Mouse (Mus musculus): ENCODE results near the gene Epm2aip1.

Gene Epm2aip1

DNA sequence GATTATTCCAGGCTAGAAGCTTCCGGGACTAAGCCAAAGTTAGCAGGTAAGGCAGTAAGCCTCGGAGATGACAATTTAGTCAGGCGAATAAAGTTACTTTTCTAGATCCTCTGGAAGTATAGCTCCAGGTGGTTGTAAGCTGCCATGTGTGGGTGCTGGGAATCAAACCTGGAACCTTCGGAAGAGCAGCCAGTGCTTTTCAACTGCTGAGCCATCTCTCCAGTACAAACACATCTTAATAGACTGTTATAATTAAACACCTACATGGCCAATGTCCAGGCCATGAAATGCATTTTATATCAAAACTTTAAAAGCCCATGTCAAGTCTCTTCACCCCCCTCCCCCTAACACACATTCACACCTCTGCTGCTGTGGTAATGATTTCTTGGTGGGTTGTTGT is 16.2 kb downstream of the Epm2aip1 start:
- no peak for DNase-seq (ENCODE audit: inconsistent ontology term)

DNA sequence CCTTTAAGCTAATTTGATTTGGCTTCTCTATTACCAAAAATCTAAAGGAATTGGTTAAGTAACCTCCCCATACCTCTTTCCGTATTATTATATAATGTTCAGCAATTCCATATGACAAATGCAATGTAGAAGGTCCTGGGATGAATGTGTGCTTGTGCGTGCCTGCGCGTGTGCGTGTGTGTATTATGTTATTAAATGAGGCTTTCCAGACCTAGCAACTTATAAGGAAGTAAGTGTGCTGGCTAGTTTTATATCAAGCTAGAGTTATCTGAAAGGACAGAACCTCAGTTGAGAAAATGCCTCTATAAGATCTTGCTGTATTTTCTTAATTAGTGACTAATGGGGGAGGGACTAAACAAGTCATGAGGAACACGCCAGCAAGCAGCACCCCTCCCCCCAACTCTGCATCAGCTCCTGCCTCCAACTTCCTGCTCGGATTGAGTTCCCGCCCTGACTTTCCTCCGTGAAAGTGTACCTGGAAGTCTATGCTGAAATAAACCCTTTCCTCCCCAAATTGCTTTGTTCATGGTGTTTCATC is 17.6 kb downstream of the Epm2aip1 start:
- DNase-seq (ENCODE audit: inconsistent ontology term) = no peak

DNA sequence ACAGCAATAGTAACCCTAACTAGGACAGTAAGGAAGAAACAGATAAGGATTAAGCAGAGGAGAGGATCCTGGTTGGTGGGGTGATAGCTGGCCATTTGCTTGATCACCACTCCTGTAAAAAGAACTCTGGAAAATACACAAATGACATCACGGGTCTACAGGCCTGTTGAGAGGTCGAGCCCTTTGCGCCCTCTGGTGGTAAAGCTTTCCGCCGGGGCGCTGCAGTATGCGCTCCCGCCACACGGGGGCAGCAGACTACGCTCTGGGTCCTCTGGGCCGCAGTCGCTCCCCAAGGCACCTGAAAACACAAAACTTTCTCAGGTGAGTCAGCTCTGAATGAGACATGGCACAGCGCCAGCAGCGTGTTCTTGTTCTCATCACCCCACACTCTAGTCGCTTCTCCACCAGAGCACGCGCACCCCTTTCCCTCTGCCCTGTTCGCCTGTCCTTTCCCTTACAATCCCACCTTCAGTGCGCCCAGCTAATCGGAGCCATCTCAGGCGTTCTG is 18.2 kb downstream of the Epm2aip1 start:
- DNase-seq (ENCODE audit: inconsistent ontology term) = peak; percentile 89

DNA sequence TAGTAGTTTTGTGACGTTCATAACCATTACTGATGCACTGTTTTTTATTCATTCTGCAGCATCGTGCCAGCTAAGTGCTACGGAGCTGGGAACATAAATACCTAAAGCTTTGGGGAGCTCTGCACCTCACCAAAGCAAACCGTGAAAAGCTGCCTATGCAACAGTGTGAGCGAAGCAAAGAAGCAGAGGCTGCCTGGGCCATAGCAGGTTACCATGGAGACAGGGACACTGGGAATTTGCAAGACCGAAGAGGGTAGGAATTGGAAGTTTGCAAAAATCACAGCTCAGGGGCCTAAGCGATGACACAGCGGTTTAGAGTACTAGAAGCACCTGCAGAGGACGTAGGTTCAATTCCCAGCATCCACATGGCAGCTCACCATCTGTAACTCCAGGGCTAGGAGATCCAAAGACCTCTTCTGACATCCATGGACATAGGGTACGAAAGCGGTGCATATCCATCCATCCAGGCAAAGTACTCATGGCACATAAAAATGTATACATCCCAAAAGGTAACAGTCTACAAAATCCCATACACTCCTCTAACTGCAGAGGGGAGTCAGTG is 18.9 kb downstream of the Epm2aip1 start:
- DNase-seq (ENCODE audit: inconsistent ontology term) = no peak

DNA sequence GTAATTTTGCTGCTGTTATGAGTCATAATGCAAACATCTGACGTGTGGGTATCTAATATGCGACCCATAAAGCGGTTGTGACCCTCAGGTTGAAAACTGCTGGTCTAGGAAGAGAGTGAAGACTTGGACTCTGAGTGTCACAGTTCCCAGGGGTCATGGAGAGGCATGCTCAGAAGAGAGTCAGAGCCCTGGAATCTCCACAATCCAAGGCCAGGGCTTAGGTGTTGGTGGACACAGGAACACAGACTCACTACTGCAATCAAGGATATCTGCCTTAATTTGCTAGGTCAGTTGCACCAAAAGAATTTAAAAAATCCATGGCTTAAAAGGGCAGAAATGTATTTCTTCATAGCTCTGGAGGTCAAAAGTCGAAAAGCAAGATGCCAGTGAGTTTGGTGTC is 21.5 kb downstream of the Epm2aip1 start:
- DNase-seq (ENCODE audit: inconsistent ontology term) = peak; percentile 53

DNA sequence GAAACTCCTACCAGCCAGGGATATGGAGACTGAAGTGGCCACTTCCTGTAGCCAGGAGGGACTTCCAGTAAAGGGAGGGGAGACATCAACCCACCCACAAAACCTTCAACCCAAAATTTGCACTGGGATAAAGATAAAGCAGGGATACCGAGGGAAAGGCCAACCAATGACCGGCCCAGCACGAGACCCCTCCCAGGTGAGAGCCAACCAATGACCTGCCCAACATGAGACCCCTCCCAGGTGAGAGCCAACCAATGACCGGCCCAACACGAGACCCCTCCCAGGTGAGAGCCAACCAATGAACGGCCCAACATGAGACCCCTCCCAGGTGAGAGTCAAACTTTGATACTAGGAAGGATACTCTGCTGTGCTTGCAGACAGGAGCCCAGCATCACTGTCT is 23.2 kb downstream of the Epm2aip1 start:
- no peak for DNase-seq (ENCODE audit: inconsistent ontology term)

DNA sequence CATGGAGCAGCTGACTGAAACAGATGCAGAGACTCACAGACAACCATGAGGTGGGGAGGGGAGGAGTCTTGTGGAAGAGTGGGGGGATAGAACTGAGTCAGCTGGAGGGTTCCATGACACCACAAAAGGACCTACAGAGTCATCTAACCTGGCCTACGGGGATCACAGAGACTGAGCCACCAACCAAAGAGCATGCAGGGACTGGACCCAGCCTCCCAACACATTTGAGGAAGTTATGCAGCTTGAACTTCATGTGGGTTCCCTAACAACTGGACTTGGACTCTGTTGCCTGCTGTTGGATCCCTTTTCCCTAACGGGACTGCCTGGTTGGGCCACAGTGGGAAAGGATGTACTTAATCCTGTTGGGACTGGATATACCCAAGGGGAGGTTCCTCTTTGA is 23.6 kb downstream of the Epm2aip1 start:
- DNase-seq (ENCODE audit: inconsistent ontology term) = no peak

DNA sequence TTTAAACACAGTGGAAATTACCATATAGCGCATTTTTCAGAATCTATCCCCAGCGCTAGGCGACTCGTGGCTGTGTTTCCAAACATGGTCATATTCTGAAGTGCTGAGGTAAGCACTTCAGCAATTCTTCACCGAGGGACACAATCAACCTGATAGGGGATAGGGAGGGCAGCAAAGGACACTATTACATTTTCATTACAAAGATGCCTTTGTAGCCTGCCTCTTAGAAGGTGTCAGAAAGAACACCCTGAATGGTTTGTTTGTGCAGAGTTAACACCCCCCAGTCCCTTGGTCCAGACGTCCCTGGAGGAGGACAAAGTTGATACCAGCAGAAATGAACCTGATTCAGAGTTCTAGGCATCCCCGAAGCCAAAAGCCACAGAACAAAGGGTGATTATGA is 24.7 kb downstream of the Epm2aip1 start:
- DNase-seq (ENCODE audit: inconsistent ontology term) = no peak

DNA sequence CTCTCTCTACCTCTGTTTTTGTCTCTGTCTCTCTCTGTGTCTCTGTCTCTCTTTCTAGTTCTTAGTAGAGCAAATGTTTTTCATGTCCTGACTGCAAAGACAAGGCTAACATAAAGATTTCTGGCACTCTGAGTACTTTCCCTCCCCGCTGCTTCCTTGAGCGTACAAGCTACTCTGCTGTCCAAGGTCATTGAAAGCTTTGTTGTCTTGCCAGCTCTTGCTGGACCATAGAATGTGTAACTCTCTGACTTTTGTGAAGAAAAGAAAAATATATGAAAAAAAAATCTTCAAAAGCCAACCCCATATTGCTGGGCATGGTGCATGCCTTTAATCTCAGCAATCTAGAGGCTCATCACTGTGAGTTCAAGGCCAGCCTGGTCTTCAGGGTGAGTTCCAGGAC is 26.9 kb downstream of the Epm2aip1 start:
- no peak for DNase-seq (ENCODE audit: inconsistent ontology term)

DNA sequence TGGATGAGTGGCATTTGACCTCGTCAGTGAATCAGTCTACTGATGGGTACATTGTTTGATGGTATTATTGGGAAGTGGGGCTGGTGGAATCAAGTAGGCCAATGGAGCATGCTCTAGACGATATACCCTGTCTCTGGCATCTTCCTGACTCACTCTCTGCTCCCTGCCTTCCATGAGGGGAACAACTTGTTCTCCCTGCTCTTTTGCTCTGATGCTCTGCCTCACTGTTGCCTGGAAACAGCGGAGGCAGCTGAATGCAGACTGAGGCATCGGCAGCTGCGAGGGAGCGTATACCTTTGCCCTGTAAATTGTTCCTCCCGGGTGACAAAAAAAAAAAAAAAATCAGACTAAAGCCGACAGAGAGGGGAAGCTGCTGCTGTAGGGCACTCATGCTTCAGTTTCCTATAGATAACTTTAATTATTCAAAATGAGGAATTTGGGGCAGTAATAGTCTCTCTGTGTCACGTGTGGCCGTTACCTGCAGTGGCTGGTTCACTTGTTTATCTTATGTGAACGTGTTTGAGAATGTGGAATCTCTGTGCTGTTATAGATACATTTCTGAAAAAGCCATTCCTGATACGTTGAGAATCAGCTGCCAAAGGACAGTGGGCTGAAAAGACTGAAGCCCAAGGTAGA is 30.6 kb downstream of the Epm2aip1 start:
- no peak for DNase-seq (ENCODE audit: inconsistent ontology term)

DNA sequence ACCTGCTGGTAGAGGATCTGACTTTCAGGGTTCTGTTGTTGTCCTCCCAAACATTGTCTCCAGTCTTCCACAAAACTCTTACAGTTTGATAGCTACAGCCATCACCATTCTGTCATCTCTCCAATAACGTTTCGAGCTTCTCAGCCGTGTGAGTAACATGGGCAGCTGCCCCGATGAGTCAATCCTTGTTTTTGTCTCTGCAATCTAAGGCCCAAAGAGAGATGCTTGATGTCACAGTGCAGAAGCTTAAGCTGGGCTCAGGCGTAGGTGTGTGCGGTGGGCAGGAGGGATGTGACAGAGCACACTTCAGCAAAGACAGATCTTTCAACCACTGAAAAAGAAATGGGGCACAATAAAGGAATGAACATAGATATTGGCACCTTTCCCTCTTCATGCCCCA is 32.3 kb downstream of the Epm2aip1 start:
- peak; percentile 52 for DNase-seq (ENCODE audit: inconsistent ontology term)

DNA sequence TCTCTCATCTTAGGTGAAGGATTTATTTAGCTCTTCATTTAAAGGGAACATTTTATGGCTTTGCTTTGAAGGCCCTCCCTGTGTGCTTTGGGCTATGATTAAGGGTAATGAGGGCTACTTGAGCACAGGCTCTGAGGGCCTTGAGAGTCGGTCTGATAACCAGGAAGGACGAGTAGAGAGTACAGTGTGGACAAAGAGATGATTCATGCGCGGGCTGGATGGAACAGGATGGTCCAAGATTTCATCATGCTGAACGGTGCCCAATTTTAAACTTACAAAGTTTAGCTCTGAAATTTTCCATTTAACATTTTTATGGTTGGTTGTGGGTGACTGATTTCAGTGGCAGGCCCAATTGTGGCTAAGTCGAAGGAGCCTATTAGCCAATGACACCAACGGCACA is 34.4 kb downstream of the Epm2aip1 start:
- no peak for DNase-seq (ENCODE audit: inconsistent ontology term)

DNA sequence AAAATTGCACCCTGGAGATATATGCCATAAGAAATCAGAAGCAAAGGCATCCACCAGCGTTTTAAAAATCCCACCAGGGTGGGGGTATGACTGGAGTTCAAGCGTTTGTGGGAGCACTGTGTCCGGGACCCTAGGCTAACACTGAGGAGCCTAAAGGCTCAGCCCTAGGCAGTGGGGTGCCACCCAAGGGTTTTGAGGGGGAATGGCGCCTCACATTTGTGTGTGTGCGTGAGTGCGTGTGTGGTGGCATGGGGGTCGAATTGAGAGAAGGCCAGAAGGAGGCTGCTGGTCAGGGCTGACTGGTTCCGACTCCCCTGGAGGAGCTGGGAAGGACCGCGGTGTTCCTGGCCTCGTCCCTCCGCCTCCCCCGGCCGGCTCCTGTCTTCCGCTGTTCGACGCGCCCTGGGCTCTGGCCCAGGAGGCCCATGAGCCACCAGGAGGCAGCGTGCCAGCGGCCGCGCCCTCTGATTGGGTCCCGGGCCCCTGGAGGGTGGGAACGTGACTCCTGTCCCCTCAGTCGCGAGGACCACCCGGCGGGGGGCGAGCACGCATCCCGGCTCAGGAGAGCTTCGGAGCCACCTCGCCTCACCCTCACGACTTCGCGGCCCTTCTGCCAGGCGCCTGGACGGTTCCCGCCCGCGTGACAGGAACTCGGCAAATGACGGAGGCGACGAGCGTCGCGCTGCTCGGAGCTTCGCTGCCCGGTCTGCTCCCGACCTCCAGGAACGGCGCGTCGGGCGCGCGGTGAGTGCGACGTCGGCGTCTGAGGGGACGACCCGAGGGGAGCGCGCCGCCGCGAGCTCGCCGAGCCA is 39.5 kb downstream of the Epm2aip1 start, which contains the start of gene Trank1:
Gene Trank1, plus strand, starts transcription at position 709 of the 812 bp plus-strand sequence.
- DNase-seq (ENCODE audit: inconsistent ontology term) = no peak

DNA sequence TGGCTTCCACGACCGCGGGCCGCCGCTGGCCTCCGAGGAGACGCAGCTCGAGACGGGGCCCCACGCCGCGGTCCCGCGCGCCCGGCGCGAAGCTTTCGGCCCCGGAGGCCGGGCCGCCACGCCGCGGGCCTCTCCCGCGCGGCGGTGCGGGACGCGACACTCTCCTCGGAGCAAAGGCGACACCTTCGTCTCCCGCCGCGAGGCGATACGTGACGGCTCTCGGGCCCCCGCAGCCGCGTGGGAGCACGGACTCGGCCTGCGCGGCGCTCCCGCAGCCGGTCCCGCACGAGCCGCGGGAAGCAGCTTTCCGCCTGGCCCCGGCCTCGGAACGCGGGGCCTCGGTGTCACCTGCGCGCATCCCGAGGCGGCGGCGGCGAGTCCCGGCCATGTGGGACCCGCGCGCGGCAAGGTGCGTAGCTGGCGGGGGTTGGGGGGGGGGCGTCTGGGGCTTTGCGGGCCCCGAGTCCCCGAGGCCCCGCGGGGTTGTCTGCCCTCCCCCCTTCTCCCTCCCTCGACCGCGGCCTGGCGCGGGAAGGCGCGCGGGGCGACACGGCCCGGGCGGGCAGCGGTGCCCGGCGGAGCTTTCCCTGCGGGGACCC is 40.2 kb downstream of the Epm2aip1 start:
- DNase-seq (ENCODE audit: inconsistent ontology term) = no peak

DNA sequence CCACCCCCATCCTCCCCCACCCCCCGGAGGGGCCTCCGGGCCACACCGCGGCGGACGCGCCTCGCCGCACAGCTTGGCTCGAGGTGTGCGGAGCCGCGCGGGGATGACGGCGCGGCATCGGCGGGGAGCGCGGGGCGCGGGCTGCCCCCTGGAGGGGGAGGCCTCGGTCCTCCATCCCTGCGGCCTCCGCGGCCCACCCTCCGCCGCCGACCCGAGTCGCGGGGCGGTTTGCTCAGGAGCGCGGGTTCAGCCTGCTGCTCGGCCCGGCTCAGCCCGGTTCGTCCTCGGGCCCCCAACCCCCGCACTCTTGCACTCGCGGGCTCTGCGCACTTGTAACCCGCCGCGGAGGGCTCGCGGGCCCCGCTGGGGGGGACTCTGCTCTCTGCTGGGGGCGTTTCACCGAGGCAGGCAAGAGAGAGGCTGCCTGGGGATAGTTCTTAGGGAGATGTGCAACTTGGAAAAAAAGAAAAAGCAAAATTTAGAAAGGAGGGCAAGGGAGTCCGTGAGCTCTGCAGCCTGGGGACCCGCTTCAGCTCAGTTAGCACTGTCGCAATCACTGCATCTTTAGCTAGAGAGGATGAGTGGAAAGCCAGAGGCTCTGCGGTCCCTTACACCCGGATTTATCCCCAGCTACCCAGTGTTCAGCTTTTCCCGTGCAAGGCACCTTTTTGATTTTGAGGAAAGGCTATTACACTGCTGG is 40.9 kb downstream of the Epm2aip1 start:
- DNase-seq (ENCODE audit: inconsistent ontology term) = peak; percentile 47

DNA sequence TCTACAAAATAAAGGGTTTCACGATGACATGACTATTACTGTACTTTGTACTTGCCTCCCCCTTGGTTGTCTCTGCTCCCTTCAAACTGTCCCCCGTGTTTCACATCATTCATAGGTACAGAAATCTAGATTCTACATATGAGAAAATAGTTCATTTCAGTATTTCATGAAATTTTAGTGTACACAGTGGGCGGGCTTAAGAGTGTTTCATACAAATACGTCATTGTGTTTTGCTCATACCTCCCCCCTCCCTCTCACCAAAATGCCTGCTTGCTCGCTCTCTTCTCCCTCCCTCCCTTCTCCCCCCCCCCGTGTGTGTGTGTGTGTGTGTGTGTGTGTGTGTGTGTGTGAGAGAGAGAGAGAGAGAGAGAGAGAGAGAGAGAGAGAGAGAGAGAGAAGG is 41.6 kb downstream of the Epm2aip1 start:
- DNase-seq (ENCODE audit: inconsistent ontology term) = no peak

DNA sequence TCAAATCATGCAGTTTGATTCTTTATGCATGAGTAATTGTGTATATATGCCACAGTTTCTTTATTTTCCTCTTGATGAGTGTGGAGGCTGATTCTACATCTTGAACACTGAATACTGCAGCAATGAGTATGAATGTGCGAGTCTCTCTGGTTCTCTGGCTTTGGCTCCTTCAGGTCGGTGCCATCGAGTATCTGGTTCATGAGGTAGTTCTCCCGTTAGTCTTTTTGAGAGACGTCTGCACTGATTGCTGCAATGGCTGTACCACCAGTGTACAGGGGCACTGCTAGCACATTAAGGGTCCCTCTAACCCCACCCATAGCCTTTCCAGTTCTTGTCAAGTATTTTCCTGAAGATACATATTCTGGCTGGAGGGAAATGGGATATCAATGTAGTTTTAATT is 42.1 kb downstream of the Epm2aip1 start:
- no peak for DNase-seq (ENCODE audit: inconsistent ontology term)

DNA sequence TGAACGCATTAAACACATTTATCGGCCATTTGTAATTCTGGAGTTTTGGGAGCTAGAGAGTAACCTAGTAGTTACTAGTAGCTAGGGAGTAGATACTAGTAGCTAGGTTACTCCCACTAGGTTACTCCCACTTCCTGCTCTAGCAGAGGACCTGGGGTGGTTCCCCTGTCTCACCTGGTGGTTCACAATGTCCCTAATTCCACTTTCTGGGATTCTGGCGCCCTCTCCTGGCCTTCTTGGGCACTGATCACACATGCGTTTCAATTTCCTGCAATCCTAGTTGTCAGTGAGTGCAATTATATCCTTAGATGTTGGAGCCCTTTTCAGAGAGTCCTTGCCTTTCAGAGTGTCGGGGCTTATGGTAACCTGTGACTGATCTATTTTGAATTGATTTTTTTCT is 42.5 kb downstream of the Epm2aip1 start:
- DNase-seq (ENCODE audit: inconsistent ontology term) = no peak

DNA sequence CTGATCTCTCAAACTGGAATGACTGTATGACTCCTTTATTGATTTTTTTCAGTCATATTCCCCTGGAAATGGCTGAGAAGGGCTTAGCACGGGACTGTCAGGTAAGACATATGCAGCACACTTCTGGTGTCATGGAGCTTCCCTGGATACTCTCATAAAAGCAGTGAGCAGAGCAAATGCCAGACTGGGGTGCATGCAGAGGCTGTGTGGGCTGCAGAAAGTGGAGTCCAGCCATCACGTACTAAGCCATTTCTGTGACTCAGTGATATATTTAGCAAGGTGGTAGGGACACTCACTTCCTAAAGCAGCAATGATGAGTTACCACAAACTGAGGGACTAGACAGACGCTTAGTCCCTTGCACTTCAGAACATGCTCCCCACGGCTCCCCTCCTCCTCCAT is 49.2 kb downstream of the Epm2aip1 start:
- DNase-seq (ENCODE audit: inconsistent ontology term) = no peak

DNA sequence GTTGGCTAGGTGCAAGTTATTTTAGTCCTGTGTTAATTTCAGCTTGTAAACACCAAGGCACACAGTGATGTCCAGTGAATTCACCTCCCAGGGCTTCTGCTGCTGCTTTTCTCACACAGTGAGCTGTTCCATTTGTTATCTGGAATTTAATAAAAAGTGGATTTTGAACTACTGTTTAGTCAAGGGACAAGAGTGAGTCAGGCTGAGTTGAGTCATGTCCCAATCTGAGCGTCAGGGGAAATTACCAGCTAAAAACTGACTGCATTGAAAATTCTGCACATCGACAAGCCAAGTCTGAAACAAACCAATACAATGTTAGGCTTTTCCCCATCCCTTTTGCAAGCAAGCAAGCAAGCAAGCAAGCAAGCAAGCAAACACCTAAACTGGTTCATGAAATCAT is 53.2 kb downstream of the Epm2aip1 start:
- peak; percentile 66 for DNase-seq (ENCODE audit: inconsistent ontology term)

Data from Muller cell, postnatal 12 days (primary cell).